Mouse (Mus musculus) CH12.LX (cell line): ENCODE results near the gene Gm20388. TPM values are rescaled to one million over a fixed set of nuclear protein-coding genes. Genes with fewer than 3 reads are reported as not detected.

Experiments
- DNase-seq: peaks from one replicate; pipeline ENCODE4 v3.0.0-alpha.2; 2013; ENCODE audit errors: extremely low read depth
- H3K27ac ChIP-seq: 2 replicates; pipeline ENCODE4 v1.5.1; 2012; ENCODE audit warnings: low read depth, mild to moderate bottlenecking, control low read depth, moderate library complexity; ENCODE audit not compliant: insufficient read depth
- H3K27me3 ChIP-seq: replicated peaks from 2 replicates; pipeline ENCODE3; 2012; ENCODE audit warnings: inconsistent platforms
- H3K36me3 ChIP-seq, 2 experiments: replicated peaks in 1 of 2; 2 replicates each; pipeline versions ENCODE3 to v1.6.1; 2012; ENCODE audit warnings: inconsistent platforms in 1 of 2, low read length in 1 of 2, mild to moderate bottlenecking in 1 of 2, mixed read lengths in 1 of 2, moderate library complexity in 1 of 2; ENCODE audit not compliant: control insufficient read depth in 1 of 2, insufficient read depth in 1 of 2
- H3K4me1 ChIP-seq, 2 experiments: 2 replicates each; pipeline ENCODE4 v1.6.1; 2012; ENCODE audit warnings: inconsistent platforms in 1 of 2, moderate library complexity in 1 of 2; ENCODE audit not compliant: insufficient read depth in 2 of 2, control insufficient read depth in 1 of 2
- H3K4me2 ChIP-seq: 2 replicates; pipeline ENCODE4 v1.6.1; 2012; ENCODE audit warnings: low read depth, mild to moderate bottlenecking, control low read depth; ENCODE audit not compliant: poor library complexity, insufficient read depth, severe bottlenecking
- H3K4me3 ChIP-seq, 3 experiments: fragments of 150-350 bp in 1 of 3; sonication (generic) in 1 of 3; replicated peaks in 1 of 3; 2 replicates each; pipeline versions ENCODE3 to v1.5.1; 2011 to 2012; ENCODE audit warnings: low read depth in 2 of 3, low read length in 2 of 3, mild to moderate bottlenecking in 2 of 3, moderate library complexity in 2 of 3, control low read depth in 1 of 3, improper control_type of control experiment in 1 of 3, inconsistent platforms in 1 of 3, mixed read lengths in 1 of 3; ENCODE audit not compliant: poor library complexity in 1 of 3
- H3K79me2 ChIP-seq: replicated peaks from 2 replicates; pipeline ENCODE4 v1.6.1; 2012; ENCODE audit warnings: mild to moderate bottlenecking, moderate library complexity; ENCODE audit not compliant: control insufficient read depth, poor library complexity, insufficient read depth, severe bottlenecking; ENCODE audit errors: extremely low read depth
- H3K9ac ChIP-seq: 2 replicates; pipeline ENCODE4 v1.6.1; 2012; ENCODE audit warnings: low read depth, mild to moderate bottlenecking, control low read depth, moderate library complexity; ENCODE audit not compliant: insufficient read depth
- H3K9me3 ChIP-seq: replicated peaks from 2 replicates; pipeline ENCODE3; 2012; ENCODE audit warnings: low read length, inconsistent platforms, mixed read lengths
- BHLHE40 ChIP-seq: IDR thresholded peaks from 2 replicates; pipeline ENCODE4 v1.6.1; 2011; ENCODE audit warnings: mild to moderate bottlenecking, low read depth, low read length, improper control_type of control experiment
- CTCF ChIP-seq, 2 experiments: IDR thresholded peaks in 1 of 2; conservative IDR thresholded peaks in 1 of 2; 2 replicates each; pipeline ENCODE4 v1.5.1; 2011 to 2012; ENCODE audit warnings: low read depth in 2 of 2, low read length in 2 of 2, improper control_type of control experiment in 1 of 2, inconsistent platforms in 1 of 2, mild to moderate bottlenecking in 1 of 2, moderate library complexity in 1 of 2
- ETS1 ChIP-seq: conservative IDR thresholded peaks from 2 replicates; pipeline ENCODE4 v1.6.1; 2012; ENCODE audit warnings: low read depth, mild to moderate bottlenecking, inconsistent platforms, low read length, improper control_type of control experiment, moderate library complexity
- HCFC1 ChIP-seq: IDR thresholded peaks from 2 replicates; pipeline ENCODE4 v1.6.1; 2012; ENCODE audit warnings: low read depth, mild to moderate bottlenecking, inconsistent platforms, low read length, improper control_type of control experiment
- IRF4 ChIP-seq: IDR thresholded peaks from 2 replicates; pipeline ENCODE4 v1.6.1; 2014; ENCODE audit warnings: low read depth, mild to moderate bottlenecking, inconsistent platforms, low read length, improper control_type of control experiment
- JUN ChIP-seq: IDR thresholded peaks from 2 replicates; pipeline ENCODE4 v1.6.1; 2011; ENCODE audit warnings: low read depth, mild to moderate bottlenecking, low read length, improper control_type of control experiment, moderate library complexity; ENCODE audit not compliant: insufficient read depth
- JUND ChIP-seq: conservative IDR thresholded peaks from 2 replicates; pipeline ENCODE4 v1.6.1; 2011; ENCODE audit warnings: low read depth, low read length, improper control_type of control experiment
- MAX ChIP-seq: IDR thresholded peaks from 2 replicates; pipeline ENCODE4 v1.6.1; 2011; ENCODE audit warnings: low read length, improper control_type of control experiment
- MAZ ChIP-seq: IDR thresholded peaks from 2 replicates; pipeline ENCODE4 v1.6.1; 2012; ENCODE audit warnings: low read depth, mild to moderate bottlenecking, inconsistent platforms, low read length, improper control_type of control experiment, moderate library complexity
- MEF2A ChIP-seq: IDR thresholded peaks from 2 replicates; pipeline ENCODE4 v1.6.1; 2014; ENCODE audit warnings: low read depth, mild to moderate bottlenecking, inconsistent platforms, low read length, improper control_type of control experiment, borderline replicate concordance
- MYC ChIP-seq: IDR thresholded peaks from 2 replicates; pipeline ENCODE4 v1.6.1; 2011; ENCODE audit warnings: low read depth, mild to moderate bottlenecking, improper control_type of control experiment, low read length
- PAX5 ChIP-seq: IDR thresholded peaks from 2 replicates; pipeline ENCODE4 v1.6.1; 2012; ENCODE audit warnings: low read length, inconsistent platforms, mixed read lengths
- POLR2AphosphoS2 ChIP-seq: IDR thresholded peaks from 2 replicates; pipeline ENCODE4 v1.6.1; 2011; ENCODE audit warnings: low read depth, low read length, improper control_type of control experiment
- SIN3A ChIP-seq: IDR thresholded peaks from 2 replicates; pipeline ENCODE4 v1.6.1; 2012; ENCODE audit warnings: low read length, improper control_type of control experiment, inconsistent platforms
- SMC3 ChIP-seq: IDR thresholded peaks from 2 replicates; pipeline ENCODE4 v1.6.1; 2011; ENCODE audit warnings: low read depth, low read length, improper control_type of control experiment
- TBP ChIP-seq: conservative IDR thresholded peaks from 2 replicates; pipeline ENCODE4 v1.6.1; 2011; ENCODE audit warnings: low read depth, low read length, improper control_type of control experiment
- TCF12 ChIP-seq: IDR thresholded peaks from 2 replicates; pipeline ENCODE4 v1.6.1; 2014; ENCODE audit warnings: low read depth, mild to moderate bottlenecking, inconsistent platforms, low read length, improper control_type of control experiment
- UBTF ChIP-seq: IDR thresholded peaks from 2 replicates; pipeline ENCODE4 v1.6.1; 2012; ENCODE audit warnings: low read depth, mild to moderate bottlenecking, inconsistent platforms, low read length, improper control_type of control experiment, moderate library complexity
- dilution Hi-C: fragments of 300-500 bp; cut with MboI; formaldehyde crosslinking; loops from 2 replicates; pipeline ENCODE4 v1.14.3; 2020; ENCODE audit warnings: low sequenced_read_pairs; ENCODE audit not compliant: extremely low pct_unique_long_range_greater_than_20kb, extremely low pct_ligation_motif_present
- in situ Hi-C: fragments of 300-500 bp; cut with MboI; formaldehyde crosslinking; loops from 3 replicates; pipeline ENCODE4 v1.14.3; 2019; ENCODE audit warnings: low sequenced_read_pairs, low pct_ligation_motif_present, low pct_unique_long_range_greater_than_20kb, mixed read lengths
- polyA plus RNA-seq: library from polyadenylated mRNA; unstranded; fragments of >175 nt; gene quantifications from 2 replicates; pipeline ENCODE4 v1.2.1, GENCODE M21; 2012; ENCODE audit warnings: low read depth; ENCODE audit not compliant: insufficient read length
- total RNA-seq, 2 experiments: library from RNA; depleted of rRNA; stranded (reverse); fragments of 300-350 nt in 1 of 2; fragments of >200 nt in 1 of 2; gene quantifications; 2 replicates each; pipeline ENCODE4 v1.2.3; 2012 to 2014

Gene Gm20388
- total and polyA plus RNA-seq, 3 experiments: 14.8 to 26.3 (median 22.2) TPM

- dilution Hi-C loops: no loop called here
- H3K9ac ChIP-seq: no peak overlapping the region
- DNase-seq: no peak
- no peaks in the 10 kb centered on the region for H3K9me3 ChIP-seq
- H3K36me3 ChIP-seq: no peaks in the 10 kb centered on the region
- no peak overlapping the region for H3K4me3 ChIP-seq
- H3K79me2 ChIP-seq: no peaks in the 10 kb centered on the region
- no peak overlapping the region for H3K4me2 ChIP-seq
- H3K4me1 ChIP-seq: peaks cover 0 to 6% of the 10 kb centered on the region in 2 experiments; a peak in 2 of 4 replicates
- H3K27ac ChIP-seq: no peak overlapping the region
- TF ChIP-seq SIN3A (no peak), MAX (no peak), POLR2AphosphoS2 (no peak), MAZ (no peak), ETS1 (no peak), TCF12 (no peak), IRF4 (no peak), TBP (no peak), JUN (no peak), PAX5 (no peak), MYC (no peak), BHLHE40 (no peak), JUND (no peak), MEF2A (no peak), CTCF (conservative IDR thresholded peaks at IDR 0.05 in 1 of 2, IDR thresholded peaks at IDR 0.05 in 1 of 2; ENCODE audit: low read depth in 2 of 2, low read length in 2 of 2) (no peak), SMC3 (no peak)
- in situ Hi-C loops: no loop called here
- H3K27me3 ChIP-seq: peaks cover 84% of the 10 kb centered on the region
Measured at GRCm38 (mm10) chr8:120014267-120015023, 103.8 kb downstream of the Gm20388 start.

- no peak overlapping the region for H3K27ac ChIP-seq
- no peaks in the 10 kb centered on the region for H3K9me3 ChIP-seq
- no peaks in the 10 kb centered on the region for H3K79me2 ChIP-seq
- DNase-seq: no peak
- no peak overlapping the region for H3K4me3 ChIP-seq
- peaks cover 84% of the 10 kb centered on the region for H3K27me3 ChIP-seq
- in situ Hi-C loops (no loop called here), dilution Hi-C loops (no loop called here)
- no peak overlapping the region for H3K9ac ChIP-seq
- no peaks in the 10 kb centered on the region for H3K36me3 ChIP-seq
- H3K4me2 ChIP-seq: no peak overlapping the region
- peaks cover 0 to 6% of the 10 kb centered on the region in 2 experiments; a peak in 2 of 4 replicates for H3K4me1 ChIP-seq
- TF ChIP-seq SMC3: no peak
- no peak for TF ChIP-seq MAZ
- TF ChIP-seq HCFC1: no peak
- no peak for TF ChIP-seq UBTF
- TF ChIP-seq MYC: no peak
Measured at GRCm38 (mm10) chr8:120015916-120016315, 105.3 kb downstream of the Gm20388 start.
